Mouse (Mus musculus) spleen, adult 10 weeks (tissue): ENCODE results near the gene Stat3. TPM values are rescaled to one million over a fixed set of nuclear protein-coding genes. Genes with fewer than 3 reads are reported as not detected.

Source experiments
- polyA plus RNA-seq: library from polyadenylated mRNA; stranded (reverse); fragments of 350-450 nt; fragmentation: Illumina TruSeq; extraction: RNeasy Lipid Tissue Mini Kit (QIAGEN cat#74804); gene quantifications from one replicate; pipeline ENCODE4 v1.2.3, GENCODE M21; 2015; ENCODE audit warnings: low replicate concordance; ENCODE audit not compliant: insufficient read depth

Stat3 gene
- 99.4 TPM for polyA plus RNA-seq

GRCm38 (mm10) chr11:100939512-100940151 lies at the start of gene Stat3:
TSS of gene Stat3 (minus strand) at chr11:100939540.

GRCm38 (mm10) chr11:100970557-100970937 lies 31.2 kb upstream of the Stat3 start, which contains the start of gene Cavin1:
TSS of gene Cavin1 (minus strand) at chr11:100970887.

GRCm38 (mm10) chr11:100858935-100859578 lies 80.3 kb downstream of the Stat3 start, which contains the start of gene Stat5a:
TSS of gene Stat5a (plus strand) at chr11:100859351.

GRCm38 (mm10) chr11:100850038-100850777 lies 89.1 kb downstream of the Stat3 start, which contains the start of gene Stat5b:
TSS of gene Stat5b (minus strand) at chr11:100850724.

Other genes starting within 250 kb of the Stat3 start
- 0.11 TPM for gene Zfp385c, start 247.1 kb downstream of the Stat3 start, polyA plus RNA-seq
- 25.0 TPM for gene Dhx58, start 235.3 kb downstream of the Stat3 start, polyA plus RNA-seq
- 20.4 TPM for gene Kat2a, start 227.1 kb downstream of the Stat3 start, polyA plus RNA-seq
- gene Hspb9, start 225.7 kb downstream of the Stat3 start, polyA plus RNA-seq: not detected
- gene Rab5c, start 201.3 kb downstream of the Stat3 start, polyA plus RNA-seq: 93.5 TPM
- gene Kcnh4, start 179.6 kb downstream of the Stat3 start, polyA plus RNA-seq: 0.17 TPM
- gene Hcrt, start 176.6 kb downstream of the Stat3 start, polyA plus RNA-seq: not detected
- 5.1 TPM for gene Ghdc, start 168.6 kb downstream of the Stat3 start, polyA plus RNA-seq
- gene Stat5b, start 88.8 kb downstream of the Stat3 start, polyA plus RNA-seq: 26.7 TPM
- gene Stat5a, start 80.2 kb downstream of the Stat3 start, polyA plus RNA-seq: 14.3 TPM
- 27.5 TPM for gene Cavin1, start 31.3 kb upstream of the Stat3 start, polyA plus RNA-seq
- gene Atp6v0a1, start 69.9 kb upstream of the Stat3 start, polyA plus RNA-seq: 47.4 TPM
- 6.9 TPM for gene Naglu, start 130.5 kb upstream of the Stat3 start, polyA plus RNA-seq
- gene Hsd17b1, start 138.9 kb upstream of the Stat3 start, polyA plus RNA-seq: 0.70 TPM
- gene Coasy, start 143.0 kb upstream of the Stat3 start, polyA plus RNA-seq: 10.9 TPM
- 64.9 TPM for gene Mlx, start 147.7 kb upstream of the Stat3 start, polyA plus RNA-seq
- 5.5 TPM for gene Psmc3ip, start 155.9 kb upstream of the Stat3 start, polyA plus RNA-seq
- 94.9 TPM for gene Retreg3, start 180.4 kb upstream of the Stat3 start, polyA plus RNA-seq
- 7.7 TPM for gene Tubg1, start 180.4 kb upstream of the Stat3 start, polyA plus RNA-seq
- gene Tubg2, start 216.4 kb upstream of the Stat3 start, polyA plus RNA-seq: 1.6 TPM
- gene Cntnap1, start 231.0 kb upstream of the Stat3 start, polyA plus RNA-seq: 0.69 TPM
- gene Plekhh3, start 231.8 kb upstream of the Stat3 start, polyA plus RNA-seq: 0.40 TPM
- gene Ccr10, start 235.9 kb upstream of the Stat3 start, polyA plus RNA-seq: not detected